Mouse (Mus musculus): ENCODE measurements around the gene Zfp566. TPM values are rescaled to one million over a fixed set of nuclear protein-coding genes. Genes with fewer than 3 reads are reported as not detected.
"Not testable (repeated sequence)": the region's sequence is repeated elsewhere in the genome, so short reads cannot be mapped to it uniquely, and the experiment has no call there.

Gene Zfp566
- 9.5 and 9.6 TPM in 2 replicates for polyA plus RNA-seq (2015; fragmentation: Nextera tagmentation; extraction: Ambion mirVana)

DNA sequence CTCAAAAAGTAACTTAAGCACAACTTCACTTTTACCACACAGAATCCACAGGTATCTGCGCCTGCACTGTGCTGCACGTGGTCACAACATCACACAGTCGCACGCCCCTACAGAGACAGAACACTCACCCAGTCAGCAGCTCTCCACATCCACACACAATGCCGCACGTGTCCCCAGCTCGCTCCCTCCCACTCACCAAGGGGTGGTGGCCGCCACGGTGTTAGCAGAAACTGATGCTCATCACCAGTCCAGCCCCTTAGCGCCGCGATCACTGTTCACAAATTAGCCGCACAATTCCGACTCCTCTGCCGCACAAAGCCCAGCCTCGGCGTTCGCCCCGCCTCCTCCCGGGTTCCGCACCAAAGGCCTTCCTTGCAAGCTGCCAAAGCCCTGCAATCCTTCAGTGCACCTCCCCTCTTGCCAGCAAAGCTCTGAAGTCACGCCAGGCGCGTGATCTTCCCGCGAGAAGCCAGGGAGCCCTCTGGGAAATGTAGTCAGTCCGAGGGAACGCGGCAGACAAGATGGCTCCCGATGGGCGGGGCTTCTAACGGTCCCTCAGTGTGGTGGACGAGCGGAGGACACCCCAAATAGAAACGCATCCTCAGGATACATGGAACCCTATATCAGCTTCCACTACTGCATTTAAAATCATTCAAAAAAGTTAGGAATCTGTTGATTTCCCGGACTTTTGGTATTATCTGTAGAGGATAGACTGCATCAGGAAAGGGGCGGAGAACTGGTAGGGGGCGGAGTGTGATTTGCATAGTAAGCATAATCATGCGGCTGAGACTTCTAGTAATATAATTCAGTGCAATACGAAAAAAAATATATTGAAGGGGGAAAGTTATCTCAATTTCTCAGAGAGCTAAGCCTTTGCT is at the start of gene Zfp566, which contains the start of gene Gm26920:
Zfp566 (minus strand) TSS at position 436 of the 878 bp plus-strand sequence.
Gm26920 (minus strand) TSS at position 319 of the 878 bp plus-strand sequence.
- no peaks in the 10 kb centered on the region for H3K9me3 ChIP-seq (replicated peaks; ENCODE audit: low read length)
- 0 out of 2 replicates have a peak, but pooled peaks cover 2% of the 10 kb centered on the region for H3K36me3 ChIP-seq (ENCODE audit: insufficient read depth, low read length)
- DNase-seq (ENCODE audit: low spot score): peak; percentile 99
- H3K4me2 ChIP-seq (ENCODE audit: low read length): peak within 1 kb of the TSS; percentile 81
- peak within 1 kb of the TSS; percentile 60 for H3K4me3 ChIP-seq (replicated peaks; ENCODE audit: low read depth, low read length)
- no peaks in the 10 kb centered on the region for H3K27me3 ChIP-seq (ENCODE audit: insufficient read depth, low read length)
- no peak for TF ChIP-seq CTCF (IDR thresholded peaks at IDR 0.05; ENCODE audit: low read depth)
- peak within 1 kb of the TSS; percentile 68 for H3K27ac ChIP-seq
- WGBS: under 1% methylated on average over 40 of the region's 40 CpGs
- peak; percentile 93 for ATAC-seq (replicated peaks; ENCODE audit: low FRiP score, low read depth)
- peaks cover 15% of the 10 kb centered on the region; the same call in 1 of the 2 replicates for H3K4me1 ChIP-seq (replicated peaks; ENCODE audit: insufficient read depth, low read length)
- peak within 1 kb of the TSS; percentile 67 for H3K9ac ChIP-seq (ENCODE audit: low read depth, low read length)

- TF ChIP-seq CTCF (IDR thresholded peaks at IDR 0.05; ENCODE audit: low read depth): no peak
- H3K36me3 ChIP-seq (ENCODE audit: insufficient read depth, low read length): peaks cover 14% of the 10 kb centered on the region
- H3K27me3 ChIP-seq (ENCODE audit: insufficient read depth, low read length): no peaks in the 10 kb centered on the region
- no peak overlapping the region for H3K9ac ChIP-seq (ENCODE audit: low read depth, low read length)
- no peak overlapping the region for H3K27ac ChIP-seq
- H3K4me1 ChIP-seq (replicated peaks; ENCODE audit: insufficient read depth, low read length): no peaks in the 10 kb centered on the region
- ATAC-seq (replicated peaks; ENCODE audit: low FRiP score, low read depth) (no peak), DNase-seq (ENCODE audit: low spot score) (no peak)
- WGBS: 88% methylated on average over 10 of the region's 10 CpGs
- no peak overlapping the region for H3K4me2 ChIP-seq (ENCODE audit: low read length)
- no peaks in the 10 kb centered on the region for H3K9me3 ChIP-seq (replicated peaks; ENCODE audit: low read length)
- H3K4me3 ChIP-seq (replicated peaks; ENCODE audit: low read depth, low read length): no peak overlapping the region
These were observed 46.5 kb upstream of the Zfp566 start for GRCm38 (mm10) chr7:30136826-30137225.

DNA sequence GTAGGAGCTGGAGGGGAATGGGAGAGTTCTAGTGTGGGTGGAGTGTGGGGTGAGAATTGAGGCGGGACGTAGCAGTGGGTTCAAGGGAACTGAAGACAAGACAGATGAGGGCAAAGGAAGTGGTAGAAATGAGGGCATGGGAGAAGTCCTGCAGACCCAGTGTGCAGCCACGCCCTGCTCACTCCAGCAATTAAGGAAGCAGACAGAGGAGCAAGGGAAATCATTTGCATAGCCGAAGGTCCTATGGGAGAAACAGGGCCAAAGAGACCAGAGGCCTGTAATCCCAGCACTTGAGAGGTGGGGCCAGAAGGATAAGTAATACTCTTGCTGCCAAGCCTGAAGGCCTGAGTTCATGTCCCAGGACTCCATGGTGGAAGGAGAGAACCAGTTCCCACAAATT is 42.1 kb upstream of the Zfp566 start:
- Histone ChIP-seq H3K4me3 (replicated peaks; ENCODE audit: low read depth, low read length) (no peak overlapping the region), H3K27me3 (ENCODE audit: insufficient read depth, low read length) (no peaks in the 10 kb centered on the region), H3K9ac (ENCODE audit: low read depth, low read length) (no peak overlapping the region), H3K27ac (no peak overlapping the region), H3K9me3 (replicated peaks; ENCODE audit: low read length) (no peaks in the 10 kb centered on the region), H3K4me1 (replicated peaks; ENCODE audit: insufficient read depth, low read length) (no peaks in the 10 kb centered on the region), H3K36me3 (ENCODE audit: insufficient read depth, low read length) (peaks cover 24% of the 10 kb centered on the region), H3K4me2 (ENCODE audit: low read length) (no peak overlapping the region)
- TF ChIP-seq CTCF (IDR thresholded peaks at IDR 0.05; ENCODE audit: low read depth): no peak
- WGBS: 92% methylated on average over 4 of the region's 4 CpGs
- ATAC-seq (replicated peaks; ENCODE audit: low FRiP score, low read depth) (no peak), DNase-seq (ENCODE audit: low spot score) (no peak)

GRCm38 (mm10) chr7:30129900-30130299 is 39.6 kb upstream of the Zfp566 start:
- ATAC-seq (replicated peaks; ENCODE audit: low FRiP score, low read depth) (no peak), DNase-seq (ENCODE audit: low spot score) (no peak)
- Histone ChIP-seq H3K4me1 (replicated peaks; ENCODE audit: insufficient read depth, low read length) (no peaks in the 10 kb centered on the region), H3K36me3 (ENCODE audit: insufficient read depth, low read length) (peaks cover 28% of the 10 kb centered on the region), H3K4me3 (replicated peaks; ENCODE audit: low read depth, low read length) (no peak overlapping the region), H3K27me3 (ENCODE audit: insufficient read depth, low read length) (no peaks in the 10 kb centered on the region), H3K27ac (no peak overlapping the region), H3K9me3 (replicated peaks; ENCODE audit: low read length) (no peaks in the 10 kb centered on the region), H3K4me2 (ENCODE audit: low read length) (no peak overlapping the region), H3K9ac (ENCODE audit: low read depth, low read length) (no peak overlapping the region)
- 93% methylated on average over 8 of the region's 8 CpGs for WGBS
- TF ChIP-seq CTCF (IDR thresholded peaks at IDR 0.05; ENCODE audit: low read depth): no peak

GRCm38 (mm10) chr7:30122188-30122530 is 31.8 kb upstream of the Zfp566 start:
- no peak for ATAC-seq (replicated peaks; ENCODE audit: low FRiP score, low read depth)
- Histone ChIP-seq H3K36me3 (ENCODE audit: insufficient read depth, low read length) (0 out of 2 replicates have a peak, but pooled peaks cover 4% of the 10 kb centered on the region), H3K9ac (ENCODE audit: low read depth, low read length) (peak overlapping the region; percentile 53), H3K4me3 (replicated peaks; ENCODE audit: low read depth, low read length) (peak overlapping the region; percentile 64), H3K4me1 (replicated peaks; ENCODE audit: insufficient read depth, low read length) (no peaks in the 10 kb centered on the region), H3K27ac (peak overlapping the region; percentile 21; the same call in 1 of the 2 replicates), H3K4me2 (ENCODE audit: low read length) (peak overlapping the region; percentile 84), H3K27me3 (ENCODE audit: insufficient read depth, low read length) (no peaks in the 10 kb centered on the region), H3K9me3 (replicated peaks; ENCODE audit: low read length) (no peaks in the 10 kb centered on the region)
- peak; percentile 43 for DNase-seq (ENCODE audit: low spot score)
- WGBS: 3% methylated on average over 15 of the region's 15 CpGs
- no peak for TF ChIP-seq CTCF (IDR thresholded peaks at IDR 0.05; ENCODE audit: low read depth)

DNA sequence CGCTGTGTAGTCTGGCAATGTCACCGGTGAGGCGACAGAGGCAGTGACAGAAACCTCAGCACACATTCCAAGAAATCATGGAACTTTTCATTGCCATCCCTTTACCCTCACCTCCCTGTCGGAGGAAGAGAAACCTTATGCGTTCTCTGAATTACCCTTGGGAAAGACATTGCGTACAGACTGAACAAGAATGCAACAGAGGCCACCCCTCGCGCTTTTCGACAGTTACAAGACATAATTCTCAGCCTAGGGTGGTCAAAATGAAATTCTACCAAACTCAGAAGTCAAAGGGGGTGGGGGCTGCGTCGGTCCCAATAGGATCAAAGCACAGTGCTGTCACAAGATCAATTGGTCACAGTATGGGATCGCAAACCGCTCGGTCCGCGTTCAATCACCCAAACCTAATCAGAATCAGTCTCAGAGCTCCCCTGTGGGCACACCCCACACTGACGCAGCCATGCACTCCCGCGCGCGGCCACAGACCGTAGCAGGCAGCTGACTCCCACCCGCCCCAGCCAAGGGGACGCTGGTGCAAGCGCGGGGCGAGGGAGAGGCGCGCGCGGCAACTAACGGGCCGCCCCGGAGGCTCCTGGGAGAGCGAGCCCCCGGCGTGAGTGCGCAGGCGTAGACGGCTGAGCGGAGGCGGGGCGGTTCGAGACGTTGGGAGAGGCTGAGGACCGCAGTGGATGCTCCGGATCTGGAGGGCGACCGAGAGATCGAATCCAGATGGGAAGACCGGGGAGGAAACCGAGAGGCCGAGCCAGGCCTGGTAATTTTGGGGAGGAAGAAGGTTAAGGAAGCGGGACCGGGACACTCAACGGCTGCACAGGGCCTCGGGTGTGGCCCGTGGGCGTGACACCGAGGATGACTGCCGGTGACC is 31.2 kb upstream of the Zfp566 start, which contains the start of gene Zfp382:
Zfp382 (plus strand) TSS at position 635 of the 880 bp plus-strand sequence.
- Histone ChIP-seq H3K27me3 (ENCODE audit: insufficient read depth, low read length) (no peaks in the 10 kb centered on the region), H3K9me3 (replicated peaks; ENCODE audit: low read length) (no peaks in the 10 kb centered on the region), H3K4me3 (replicated peaks; ENCODE audit: low read depth, low read length) (peak within 1 kb of the TSS; percentile 64), H3K4me1 (replicated peaks; ENCODE audit: insufficient read depth, low read length) (no peaks in the 10 kb centered on the region), H3K9ac (ENCODE audit: low read depth, low read length) (peak within 1 kb of the TSS; percentile 53), H3K4me2 (ENCODE audit: low read length) (peak within 1 kb of the TSS; percentile 84), H3K36me3 (ENCODE audit: insufficient read depth, low read length) (0 out of 2 replicates have a peak, but pooled peaks cover 4% of the 10 kb centered on the region), H3K27ac (peak within 1 kb of the TSS; percentile 21)
- DNase-seq (ENCODE audit: low spot score) (peak; percentile 95), ATAC-seq (replicated peaks; ENCODE audit: low FRiP score, low read depth) (peak; percentile 93)
- no peak for TF ChIP-seq CTCF (IDR thresholded peaks at IDR 0.05; ENCODE audit: low read depth)
- under 1% methylated on average over 61 of the region's 61 CpGs for WGBS

DNA sequence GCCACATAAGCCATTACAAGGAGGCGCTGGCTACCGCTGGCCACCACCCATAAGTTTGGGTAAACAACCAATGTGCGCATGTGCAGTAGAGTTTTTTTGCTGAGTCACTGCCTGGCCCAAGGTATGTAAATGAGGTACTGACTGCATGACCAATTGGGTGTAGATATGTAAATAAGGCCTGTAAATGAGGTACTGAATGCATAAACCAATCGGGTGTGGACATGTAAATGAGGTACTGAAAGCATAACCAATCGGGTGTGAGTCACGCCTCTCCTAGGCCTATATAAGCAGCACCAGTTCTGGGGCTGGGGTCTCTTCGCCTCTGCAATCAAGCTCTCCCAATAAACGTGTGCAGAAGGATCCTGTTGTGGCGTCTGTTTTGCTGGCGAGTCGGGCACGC is 27.6 kb upstream of the Zfp566 start:
- H3K36me3 ChIP-seq (ENCODE audit: insufficient read depth, low read length); H3K27ac ChIP-seq; H3K4me3 ChIP-seq (replicated peaks; ENCODE audit: low read depth, low read length); H3K9me3 ChIP-seq (replicated peaks; ENCODE audit: low read length); ATAC-seq (replicated peaks; ENCODE audit: low FRiP score, low read depth); H3K9ac ChIP-seq (ENCODE audit: low read depth, low read length); H3K4me2 ChIP-seq (ENCODE audit: low read length); DNase-seq (ENCODE audit: low spot score); H3K27me3 ChIP-seq (ENCODE audit: insufficient read depth, low read length); H3K4me1 ChIP-seq (replicated peaks; ENCODE audit: insufficient read depth, low read length): not testable (repeated sequence)
- 93% methylated on average over 12 of the region's 12 CpGs for WGBS

All from kidney, postnatal 0 days (tissue).